Mouse (Mus musculus) ES-E14 (cell line): ENCODE data around the gene Acot7.

ENCODE experiments used
- CHD2 ChIP-seq: IDR thresholded peaks from 2 replicates; pipeline ENCODE4 v1.6.1; 2014; ENCODE audit warnings: mild to moderate bottlenecking, low read depth, low read length, inconsistent platforms
- MAFK ChIP-seq: IDR thresholded peaks from 2 replicates; pipeline ENCODE4 v1.6.1; 2014; ENCODE audit warnings: mild to moderate bottlenecking, low read depth, low read length, inconsistent platforms; ENCODE audit not compliant: insufficient read depth
- ZC3H11A ChIP-seq: IDR thresholded peaks from 2 replicates; pipeline ENCODE4 v1.6.1; 2012; ENCODE audit warnings: low read depth, mild to moderate bottlenecking, inconsistent platforms, low read length, borderline replicate concordance
- ZNF384 ChIP-seq: IDR thresholded peaks from 2 replicates; pipeline ENCODE4 v1.6.1; 2012; ENCODE audit warnings: low read depth, low read length, inconsistent platforms

- TF ChIP-seq ZC3H11A (no peak), CHD2 (no peak), MAFK (no peak), ZNF384 (no peak)
Observed at GRCm38 (mm10) chr4:152221411-152221887, 43.5 kb downstream of the Acot7 start.
